Mouse (Mus musculus) left cerebral cortex, adult 11 months (tissue): ENCODE data around the gene Ceacam16.
A peak's percentile ranks its signal among the peaks of the same experiment; 100 is the strongest.

Experiments used
- DNase-seq: peaks from one replicate; pipeline ENCODE4 v3.0.0; 2022; ENCODE audit warnings: low spot score

The Ceacam16 gene

GRCm38 (mm10) chr7:19843561-19843960 is 17.5 kb downstream of the Ceacam16 start:
- DNase-seq = no peak

- DNase-seq = no peak
These were observed 18.1 kb downstream of the Ceacam16 start for GRCm38 (mm10) chr7:19842885-19843504.

GRCm38 (mm10) chr7:19841686-19842413 is 19.2 kb downstream of the Ceacam16 start:
- no peak for DNase-seq

- DNase-seq = no peak
These were observed 20.2 kb downstream of the Ceacam16 start for GRCm38 (mm10) chr7:19840936-19841335.

GRCm38 (mm10) chr7:19840371-19840770 is 20.7 kb downstream of the Ceacam16 start:
- DNase-seq = no peak

- DNase-seq = no peak
These were observed 24.3 kb downstream of the Ceacam16 start for GRCm38 (mm10) chr7:19836843-19837242.

- DNase-seq = no peak
These were observed 27.0 kb downstream of the Ceacam16 start for GRCm38 (mm10) chr7:19834055-19834454.

GRCm38 (mm10) chr7:19831837-19832236 is 29.3 kb downstream of the Ceacam16 start:
- no peak for DNase-seq

- no peak for DNase-seq
These were observed 30.4 kb downstream of the Ceacam16 start for GRCm38 (mm10) chr7:19830682-19831156.

- no peak for DNase-seq
These were observed 31.4 kb downstream of the Ceacam16 start for GRCm38 (mm10) chr7:19829694-19830093.

GRCm38 (mm10) chr7:19826756-19827155 is 34.3 kb downstream of the Ceacam16 start:
- no peak for DNase-seq

- peak; percentile 35 for DNase-seq
These were observed 36.7 kb downstream of the Ceacam16 start for GRCm38 (mm10) chr7:19824182-19824973.

- no peak for DNase-seq
These were observed 37.6 kb downstream of the Ceacam16 start for GRCm38 (mm10) chr7:19823256-19824181.

GRCm38 (mm10) chr7:19822604-19823058 is 38.5 kb downstream of the Ceacam16 start, which contains the start of gene Bcl3:
TSS of gene Bcl3 (minus strand) at chr7:19822770.
- no peak for DNase-seq

GRCm38 (mm10) chr7:19822193-19822592 is 38.9 kb downstream of the Ceacam16 start:
- no peak for DNase-seq

GRCm38 (mm10) chr7:19821633-19822032 is 39.5 kb downstream of the Ceacam16 start:
- DNase-seq = no peak

GRCm38 (mm10) chr7:19820347-19821048 is 40.6 kb downstream of the Ceacam16 start:
- DNase-seq = no peak

- no peak for DNase-seq
These were observed 42.2 kb downstream of the Ceacam16 start for GRCm38 (mm10) chr7:19818875-19819274.

GRCm38 (mm10) chr7:19818440-19818839 is 42.7 kb downstream of the Ceacam16 start:
- no peak for DNase-seq

- no peak for DNase-seq
These were observed 43.6 kb downstream of the Ceacam16 start for GRCm38 (mm10) chr7:19817382-19818105.
